Comparison of ENCODE assay signal across 13 mouse cellular contexts in genomic region chr6:73253006-73253405, GRCm38 (mm10).
"Had no signal": no experiment of that assay in that cellular context is flagged by ENCODE, and none has a peak within 500 bp of the region (broad histone marks: within the 10 kb centered on the region; RNA-seq: fewer than 3 reads in every experiment).

No protein-coding gene starts in this region.

- H3K27me3 ChIP-seq: kidney, embryonic 15.5 days; midbrain, embryonic 13.5 days; stomach, embryonic 15.5 days had no signal

- DNase-seq: kidney, adult 18-20 months; kidney, postnatal 14 days; lung, adult 18-20 months; lung, postnatal 36 days; right cerebral cortex, postnatal 4 days; spleen, adult 18-20 months; thymus, adult 2 months; thymus, postnatal 36 days had no signal

- ATAC-seq: midbrain, embryonic 13.5 days had no signal

- H3K4me3 ChIP-seq: kidney, embryonic 15.5 days; left cerebral cortex, adult 2 months; limb, embryonic 10.5 days; midbrain, embryonic 13.5 days; stomach, embryonic 15.5 days had no signal

- H3K27ac ChIP-seq: kidney, embryonic 15.5 days; left cerebral cortex, adult 2 months; limb, embryonic 10.5 days; midbrain, embryonic 13.5 days; stomach, embryonic 15.5 days had no signal
